ENCODE assay signal across 8 mouse cellular contexts in the genomic region with DNA sequence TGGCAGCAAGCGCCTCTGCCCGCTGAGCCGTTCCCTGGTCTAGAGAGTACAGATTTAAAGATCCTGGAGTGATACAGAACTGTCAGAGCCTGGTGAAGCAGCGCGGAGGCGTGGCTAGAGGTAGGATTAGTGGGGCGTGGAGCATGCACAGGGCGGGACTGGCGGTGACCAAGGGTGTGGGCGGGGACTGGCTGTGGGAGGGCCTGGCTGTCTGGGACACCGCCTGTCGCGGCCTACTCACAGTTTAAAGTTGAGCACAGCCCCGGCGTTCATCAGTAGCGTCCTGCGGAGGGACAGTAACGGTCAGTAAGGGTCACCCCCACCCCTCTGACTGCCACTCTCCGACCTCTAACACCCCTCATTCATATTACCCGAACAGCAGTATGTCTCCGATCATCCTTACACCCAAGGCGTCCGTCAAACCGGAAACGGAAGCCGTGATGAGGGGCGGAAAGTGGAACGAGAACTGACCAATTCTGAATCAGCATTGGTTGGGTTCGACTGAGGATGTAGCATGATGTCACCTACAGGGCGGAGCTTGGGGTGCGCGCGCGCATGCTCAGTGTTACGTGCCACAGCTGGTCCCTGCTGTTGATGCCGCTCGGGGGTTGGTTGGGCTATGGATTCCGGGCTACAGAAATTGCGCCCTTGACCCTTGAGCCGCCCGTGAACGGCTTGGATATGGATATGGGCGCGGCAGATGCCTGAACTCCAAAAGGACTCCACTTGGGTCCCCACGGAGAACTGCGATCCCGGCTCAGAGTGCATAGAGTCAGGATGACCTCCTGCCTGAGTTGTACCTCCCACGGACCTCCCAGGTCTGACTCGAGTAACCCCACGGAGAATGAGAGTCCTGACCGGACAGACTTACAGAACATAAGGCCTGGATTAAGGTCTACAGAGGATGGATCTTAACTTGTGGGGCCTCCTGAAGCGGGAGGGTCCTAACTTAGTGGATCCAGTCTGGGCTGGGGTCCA. TPM values are rescaled to one million over a fixed set of nuclear protein-coding genes. Genes with fewer than 3 reads are reported as not detected.
DNase-seq lines count a peak whose midpoint lies in the region; ATAC-seq lines count a peak whose summit lies in the region.

A gene (minus strand): TSS at position 456 of the 978 bp plus-strand sequence.

- peak within 1 kb of the TSS; percentile 97 for H3K27ac ChIP-seq in brown adipose tissue, adult 24 weeks (replicated peaks; ENCODE audit: low read depth, low read length)
- peak within 1 kb of the TSS; percentile 97 for H3K27ac ChIP-seq in heart, embryonic 13.5 days (replicated peaks)
- H3K27ac ChIP-seq in liver, embryonic 12.5 days: peak within 1 kb of the TSS; percentile 92
- H3K27ac ChIP-seq in stomach, embryonic 15.5 days: peak within 1 kb of the TSS; percentile 97

- DNase-seq in CD4-positive, CD25-positive, alpha-beta regulatory T cell, adult 2 months (ENCODE audit: low read depth, low spot score): peak; percentile 99
- DNase-seq in fat pad, adult 2 months (ENCODE audit: extremely low read depth, low read depth, low spot score): peak; percentile 88
- DNase-seq in kidney, postnatal 10 days: peak; percentile 98
- DNase-seq in natural killer cell, adult 2 months (ENCODE audit: low spot score in 2 of 2): peak; percentile 99

- H3K36me3 ChIP-seq in heart, embryonic 13.5 days: peaks cover 38% of the 10 kb centered on the region
- H3K36me3 ChIP-seq in liver, embryonic 12.5 days: peaks cover 38% of the 10 kb centered on the region
- peaks cover 24% of the 10 kb centered on the region for H3K36me3 ChIP-seq in stomach, embryonic 15.5 days

- no peaks in the 10 kb centered on the region for H3K27me3 ChIP-seq in heart, embryonic 13.5 days (replicated peaks)
- H3K27me3 ChIP-seq in liver, embryonic 12.5 days (replicated peaks): no peaks in the 10 kb centered on the region; the same call in 1 of the 2 replicates
- H3K27me3 ChIP-seq in stomach, embryonic 15.5 days (replicated peaks): no peaks in the 10 kb centered on the region

- H3K4me3 ChIP-seq in brown adipose tissue, adult 24 weeks (ENCODE audit: insufficient read depth, low read depth, low read length): peak within 1 kb of the TSS; percentile 83
- peak within 1 kb of the TSS; percentile 65 for H3K4me3 ChIP-seq in heart, embryonic 13.5 days
- peak within 1 kb of the TSS; percentile 71 for H3K4me3 ChIP-seq in liver, embryonic 12.5 days
- peak within 1 kb of the TSS; percentile 59 for H3K4me3 ChIP-seq in stomach, embryonic 15.5 days (replicated peaks)

- peak within 1 kb of the TSS; percentile 85 for H3K4me2 ChIP-seq in heart, embryonic 13.5 days
- H3K4me2 ChIP-seq in liver, embryonic 12.5 days: peak within 1 kb of the TSS; percentile 100
- H3K4me2 ChIP-seq in stomach, embryonic 15.5 days: peak within 1 kb of the TSS; percentile 82

- H3K9ac ChIP-seq in heart, embryonic 13.5 days: peak within 1 kb of the TSS; percentile 92
- peak within 1 kb of the TSS; percentile 82 for H3K9ac ChIP-seq in liver, embryonic 12.5 days
- H3K9ac ChIP-seq in stomach, embryonic 15.5 days: peak within 1 kb of the TSS; percentile 57

- WGBS in heart, embryonic 13.5 days: under 1% methylated on average over 52 of the region's 52 CpGs
- under 1% methylated on average over 52 of the region's 52 CpGs for WGBS in liver, embryonic 12.5 days (ENCODE audit: insufficient replicate concordance)
- WGBS in stomach, embryonic 15.5 days: under 1% methylated on average over 52 of the region's 52 CpGs

- peaks cover 10% of the 10 kb centered on the region for H3K4me1 ChIP-seq in brown adipose tissue, adult 24 weeks (ENCODE audit: control insufficient read depth, insufficient read depth, insufficient read length, low read length)
- peaks cover 25% of the 10 kb centered on the region for H3K4me1 ChIP-seq in heart, embryonic 13.5 days
- peaks cover 30% of the 10 kb centered on the region for H3K4me1 ChIP-seq in liver, embryonic 12.5 days
- peaks cover 14% of the 10 kb centered on the region for H3K4me1 ChIP-seq in stomach, embryonic 15.5 days

- ATAC-seq in heart, embryonic 13.5 days (ENCODE audit: extremely low read depth, insufficient number of reproducible peaks, low FRiP score, low TSS enrichment): peak; percentile 95
- ATAC-seq in liver, embryonic 12.5 days: peak; percentile 98
- ATAC-seq in stomach, embryonic 15.5 days (ENCODE audit: insufficient read depth, low FRiP score, low read depth): peak; percentile 98

- H3K9me3 ChIP-seq in heart, embryonic 13.5 days: no peaks in the 10 kb centered on the region
- H3K9me3 ChIP-seq in liver, embryonic 12.5 days (replicated peaks): no peaks in the 10 kb centered on the region
- no peaks in the 10 kb centered on the region for H3K9me3 ChIP-seq in stomach, embryonic 15.5 days

RNA-seq across cellular contexts. Expression of the gene that starts here (rescaled TPM):
- polyA plus RNA-seq in brown adipose tissue, adult 24 weeks (2012; ENCODE audit: insufficient read depth, insufficient read length, missing spikeins): 92.7 and 120 TPM in 2 replicates
- 92.2 and 104 TPM in 2 replicates for polyA plus RNA-seq in heart, embryonic 13.5 days (2015; fragmentation: Nextera tagmentation; extraction: Ambion mirVana)
- 55.1 and 57.8 TPM in 2 replicates for polyA plus RNA-seq in liver, embryonic 12.5 days (2016; fragmentation: Nextera tagmentation; extraction: Ambion mirVana)
- polyA plus RNA-seq in stomach, embryonic 15.5 days (2015; fragmentation: Nextera tagmentation; extraction: Ambion mirVana): 120 and 122 TPM in 2 replicates

Comparison
In these comparisons a context has a peak if more than half of its experiments do, and no peak if none do; other contexts are left out.
1. Peak in every context shown above with its lines: DNase-seq, ATAC-seq, H3K4me3 ChIP-seq and H3K27ac ChIP-seq.